Mouse (Mus musculus) hindbrain, embryonic 14.5 days (tissue): ENCODE measurements around the gene Chic2. TPM values are rescaled to one million over a fixed set of nuclear protein-coding genes. Genes with fewer than 3 reads are reported as not detected.
A peak's percentile ranks its signal among the peaks of the same experiment; 100 is the strongest.

Source experiments
- ATAC-seq: fragments of 200-750 bp; cut with Nextera tagmentation; 2 replicates; pipeline ENCODE4 v1.8.0; 2017; ENCODE audit warnings: moderate number of reproducible peaks, mild to moderate bottlenecking, moderate TSS enrichment, moderate library complexity; ENCODE audit not compliant: low FRiP score
- DNase-seq: peaks from one replicate; pipeline ENCODE4 v3.0.0-alpha.2; 2015; ENCODE audit warnings: low spot score
- H3K27ac ChIP-seq: fragments of 300-500 bp; sonication (generic); 2 replicates; pipeline ENCODE4 v1.5.1; 2014; ENCODE audit warnings: mild to moderate bottlenecking, moderate library complexity
- H3K27me3 ChIP-seq: fragments of 300-500 bp; sonication (generic); 2 replicates; pipeline ENCODE4 v1.6.1; 2014; ENCODE audit warnings: mild to moderate bottlenecking, low read length, mixed read lengths; ENCODE audit not compliant: control insufficient read depth, insufficient read depth
- H3K36me3 ChIP-seq: fragments of 300-500 bp; sonication (generic); replicated peaks from 2 replicates; pipeline ENCODE4 v1.6.1; 2014; ENCODE audit not compliant: control insufficient read depth, insufficient read depth
- H3K4me1 ChIP-seq: fragments of 300-500 bp; sonication (generic); replicated peaks from 2 replicates; pipeline ENCODE4 v1.6.1; 2014; ENCODE audit warnings: antibody characterized with exemption, low read length, mixed read lengths; ENCODE audit not compliant: control insufficient read depth, insufficient read depth
- H3K4me2 ChIP-seq: fragments of 300-500 bp; sonication (generic); replicated peaks from 2 replicates; pipeline ENCODE4 v1.6.1; 2014; ENCODE audit warnings: mild to moderate bottlenecking, moderate library complexity
- H3K4me3 ChIP-seq: fragments of 300-500 bp; sonication (generic); replicated peaks from 2 replicates; pipeline ENCODE4 v1.5.1; 2014; ENCODE audit warnings: mild to moderate bottlenecking, low read length
- H3K9ac ChIP-seq: fragments of 300-500 bp; sonication (generic); 2 replicates; pipeline ENCODE4 v1.6.1; 2014
- H3K9me3 ChIP-seq: fragments of 300-500 bp; sonication (generic); 2 replicates; pipeline ENCODE4 v1.6.1; 2016; ENCODE audit warnings: low read length; ENCODE audit not compliant: control insufficient read depth
- WGBS: fragments of 180-500 bp; shearing (Covaris S2); extraction: QIAGEN DNeasy Blood & Tissue Kit; methylation state at CpG from one replicate; pipeline ENCODE4 v1.1.7; 2014; 5-methylcytosine and 5-hydroxymethylcytosine counted together
- polyA plus RNA-seq: library from polyadenylated mRNA; unstranded; fragments of >200 nt; fragmentation: Nextera tagmentation; extraction: Ambion mirVana; gene quantifications from 2 replicates; pipeline ENCODE4 v1.2.1, GENCODE M21; 2014

Chic2 gene
- polyA plus RNA-seq, 1 experiment from 2014 or later = 47.4 TPM

DNA sequence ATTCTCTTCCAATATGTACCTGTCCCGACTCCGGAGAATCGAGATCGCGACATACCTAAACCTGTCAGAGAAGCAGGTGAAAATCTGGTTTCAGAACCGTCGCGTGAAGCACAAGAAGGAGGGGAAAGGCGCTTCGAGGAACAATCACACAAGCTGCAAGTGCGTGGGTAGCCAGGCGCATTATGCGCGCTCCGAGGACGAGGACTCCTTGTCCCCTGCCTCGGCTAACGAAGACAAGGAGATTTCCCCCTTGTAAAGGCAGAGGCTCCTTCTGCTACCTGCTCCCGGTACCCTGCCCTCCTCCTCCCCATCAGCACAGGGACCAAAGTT, 32.4 kb upstream of the Chic2 start:
- ATAC-seq = no peak

DNA sequence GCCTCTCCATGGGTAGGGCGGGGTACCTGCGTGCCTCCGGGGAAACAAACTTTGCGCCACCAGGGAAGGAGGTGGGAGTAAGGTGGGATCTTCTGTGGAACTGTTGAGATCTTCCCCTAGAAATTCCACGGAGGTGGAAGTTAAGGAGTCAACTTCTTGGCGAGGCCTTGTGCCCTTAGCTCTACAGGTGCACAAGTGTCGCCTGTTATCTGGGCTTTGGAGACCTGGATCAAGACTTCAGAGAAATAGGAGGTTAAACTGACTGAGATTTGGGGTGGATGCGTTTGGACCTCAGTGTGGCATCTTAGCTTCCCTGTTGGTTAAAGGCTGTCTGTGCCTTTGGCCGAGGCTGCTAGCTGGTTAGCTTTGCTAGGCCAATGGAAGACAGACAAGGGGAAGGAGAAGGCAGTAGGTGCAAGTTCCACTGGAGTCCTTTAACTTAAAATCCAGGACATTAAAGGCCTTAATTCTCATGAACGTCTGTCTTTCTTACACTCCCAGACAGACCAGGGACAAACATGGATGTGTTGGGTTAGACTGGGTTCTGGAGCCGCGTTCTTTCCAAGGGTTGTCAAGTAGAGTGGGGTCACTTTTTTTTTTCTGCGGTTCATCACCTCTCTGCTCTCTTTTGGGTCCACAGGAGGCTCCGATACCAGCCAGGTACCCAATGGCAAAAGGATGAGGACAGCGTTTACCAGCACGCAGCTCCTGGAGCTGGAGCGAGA, 31.9 kb upstream of the Chic2 start:
- 1% methylated on average over 17 of the region's 17 CpGs for WGBS
- Histone ChIP-seq H3K9me3 (no peaks in the 10 kb centered on the region), H3K9ac (no peak overlapping the region), H3K4me2 (peak overlapping the region; percentile 55), H3K4me1 (peaks cover 8% of the 10 kb centered on the region), H3K4me3 (peak overlapping the region; percentile 30), H3K36me3 (no peaks in the 10 kb centered on the region), H3K27me3 (peaks cover 99% of the 10 kb centered on the region), H3K27ac (no peak overlapping the region)
- ATAC-seq (no peak), DNase-seq (no peak)

More for the DNA sequence above, 32.4 kb upstream of the Chic2 start:
- WGBS = under 1% methylated on average over 19 of the region's 19 CpGs
- H3K9ac ChIP-seq = no peak overlapping the region
- peaks cover 99% of the 10 kb centered on the region for H3K27me3 ChIP-seq
- DNase-seq = no peak
- H3K9me3 ChIP-seq = no peaks in the 10 kb centered on the region
- H3K4me2 ChIP-seq = no peak overlapping the region; the same call in 1 of the 2 replicates
- H3K27ac ChIP-seq = no peak overlapping the region
- H3K36me3 ChIP-seq = no peaks in the 10 kb centered on the region
- H3K4me3 ChIP-seq = no peak overlapping the region
- peaks cover 8% of the 10 kb centered on the region for H3K4me1 ChIP-seq

DNA sequence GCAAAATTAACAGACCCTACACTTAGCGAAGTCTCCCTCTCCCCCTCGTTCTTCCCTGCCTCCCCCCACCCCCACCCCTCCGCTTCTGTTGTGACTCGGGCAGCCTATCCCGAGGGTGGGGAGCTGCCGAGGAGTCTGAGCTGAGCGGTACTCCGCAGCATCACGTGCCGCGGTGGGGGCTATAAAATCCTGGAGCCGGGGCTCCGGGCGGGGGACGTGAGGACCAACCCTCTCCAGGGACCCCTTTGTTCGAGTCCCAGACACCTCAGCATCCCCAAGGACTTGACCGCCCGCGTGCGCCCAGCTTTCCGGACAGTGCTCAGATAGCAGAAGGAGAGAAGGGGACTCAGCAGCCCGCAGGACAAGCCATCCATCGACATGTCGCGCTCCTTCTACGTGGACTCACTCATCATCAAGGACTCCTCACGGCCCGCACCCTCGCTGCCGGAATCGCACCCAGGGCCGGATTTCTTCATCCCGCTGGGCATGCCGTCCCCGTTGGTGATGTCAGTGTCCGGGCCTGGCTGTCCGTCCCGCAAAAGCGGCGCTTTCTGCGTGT, 30.9 kb upstream of the Chic2 start, which contains the start of gene Gsx2:
Gene Gsx2 (plus strand): TSS at position 219 of the 559 bp plus-strand sequence.
- DNase-seq = no peak
- H3K4me1 ChIP-seq = peaks cover 11% of the 10 kb centered on the region
- H3K27ac ChIP-seq = no peak within 1 kb of the TSS

DNA sequence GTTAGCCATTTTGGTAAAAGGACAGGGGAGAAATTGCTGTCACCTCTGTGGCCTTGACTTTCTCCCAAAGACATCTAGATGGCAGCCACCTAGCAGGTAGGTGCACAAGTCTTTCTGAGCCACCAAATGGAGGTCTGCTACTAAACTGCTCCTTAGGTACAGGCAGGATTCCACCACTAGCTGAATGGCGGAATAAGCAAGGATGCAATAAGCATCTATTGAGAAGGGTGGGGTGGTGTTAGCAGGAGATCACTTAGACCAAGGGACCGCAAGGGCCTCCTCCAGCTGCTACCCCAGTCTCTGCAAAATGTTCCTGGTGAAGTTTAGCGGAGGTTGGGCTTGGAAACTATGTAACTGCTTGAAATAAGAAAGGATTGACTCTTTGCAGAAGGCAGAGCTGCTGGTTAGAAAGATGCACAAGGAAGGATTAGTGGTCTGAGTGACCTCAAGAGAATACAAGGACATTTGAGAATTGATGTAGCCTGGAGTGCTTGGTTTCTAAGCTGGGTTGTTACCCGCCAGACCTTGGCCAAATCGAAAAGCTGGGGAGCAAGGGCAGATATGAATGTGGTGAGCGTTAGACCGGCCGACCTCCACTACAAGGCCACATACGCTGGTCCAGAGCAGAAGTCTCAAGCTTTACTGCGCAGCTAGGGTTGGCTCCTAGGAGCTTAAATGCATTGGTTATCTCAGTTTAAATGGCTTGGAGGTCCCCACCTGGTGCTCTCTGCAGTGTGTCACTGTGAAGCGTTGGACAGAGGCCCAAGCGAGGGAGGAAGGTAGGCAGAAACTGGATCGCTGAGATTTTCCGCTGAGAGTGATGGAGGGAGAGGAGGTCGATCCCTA, 30.2 kb upstream of the Chic2 start:
- peaks cover 99% of the 10 kb centered on the region for H3K27me3 ChIP-seq
- H3K9ac ChIP-seq = no peak overlapping the region
- no peak overlapping the region for H3K27ac ChIP-seq
- no peaks in the 10 kb centered on the region for H3K9me3 ChIP-seq
- no peaks in the 10 kb centered on the region for H3K36me3 ChIP-seq
- DNase-seq = no peak
- WGBS = 8% methylated on average over 15 of the region's 15 CpGs
- H3K4me1 ChIP-seq = peaks cover 11% of the 10 kb centered on the region
- ATAC-seq = no peak
- peak overlapping the region; percentile 30; the same call in 1 of the 2 replicates for H3K4me3 ChIP-seq
- H3K4me2 ChIP-seq = peak overlapping the region; percentile 55

More for the DNA sequence above, 30.9 kb upstream of the Chic2 start, which contains the start of gene Gsx2:
- H3K27me3 ChIP-seq = peaks cover 99% of the 10 kb centered on the region
- ATAC-seq = 0 out of 2 replicates have a peak, but pooled peaks have one; percentile 28
- 0% methylated on average over 41 of the region's 41 CpGs for WGBS
- peak within 1 kb of the TSS; percentile 55 for H3K4me2 ChIP-seq
- peak within 1 kb of the TSS; percentile 30 for H3K4me3 ChIP-seq
- no peaks in the 10 kb centered on the region for H3K9me3 ChIP-seq
- H3K36me3 ChIP-seq = no peaks in the 10 kb centered on the region
- H3K9ac ChIP-seq = peak within 1 kb of the TSS; percentile 21; the same call in 1 of the 2 replicates

DNA sequence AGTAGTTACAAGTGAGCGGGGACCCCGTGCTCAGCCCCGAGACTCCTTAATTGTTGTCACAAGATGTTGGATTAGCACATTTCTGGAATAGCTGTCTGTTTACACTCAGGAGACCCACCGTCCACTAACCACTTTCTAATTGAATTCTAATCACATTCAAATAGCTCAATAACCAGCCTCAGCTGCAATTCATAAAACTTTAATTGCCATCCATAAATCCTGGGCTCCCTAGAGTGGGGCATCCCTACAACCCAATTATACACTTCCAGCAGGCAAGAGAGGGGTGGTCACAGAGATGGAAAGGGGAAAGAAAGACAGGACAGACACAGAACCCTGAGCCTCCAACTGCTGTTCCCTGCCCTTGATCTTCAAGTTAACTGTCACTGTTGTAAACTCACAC, 29.6 kb upstream of the Chic2 start:
- Histone ChIP-seq H3K9ac (no peak overlapping the region), H3K27ac (no peak overlapping the region), H3K27me3 (peaks cover 99% of the 10 kb centered on the region), H3K36me3 (no peaks in the 10 kb centered on the region), H3K4me2 (no peak overlapping the region), H3K4me1 (peaks cover 11% of the 10 kb centered on the region), H3K9me3 (no peaks in the 10 kb centered on the region), H3K4me3 (no peak overlapping the region)
- WGBS = 6% methylated on average over 4 of the region's 4 CpGs
- ATAC-seq (0 out of 2 replicates have a peak, but pooled peaks have one; percentile 51), DNase-seq (no peak)

DNA sequence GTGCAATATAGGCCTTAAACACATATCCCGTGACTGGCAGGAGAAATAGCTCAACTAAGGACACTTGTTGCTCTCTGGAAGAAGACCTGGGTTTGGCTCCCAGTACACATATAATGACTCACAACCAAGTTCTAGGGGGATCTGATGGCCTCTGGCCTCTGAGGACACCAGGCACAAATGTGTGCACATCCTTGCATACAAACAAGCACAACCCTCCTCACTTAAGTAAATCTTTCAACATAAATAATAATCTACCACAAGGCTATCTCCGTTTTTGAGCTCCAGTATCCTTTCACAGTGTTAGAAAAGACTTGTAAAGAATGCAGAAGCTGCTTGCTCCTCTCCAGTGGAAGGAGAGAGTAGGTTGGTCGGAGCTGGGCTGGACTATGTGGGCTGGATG, 29.1 kb upstream of the Chic2 start:
- no peaks in the 10 kb centered on the region for H3K9me3 ChIP-seq
- H3K4me2 ChIP-seq = no peak overlapping the region
- H3K9ac ChIP-seq = no peak overlapping the region
- no peaks in the 10 kb centered on the region for H3K36me3 ChIP-seq
- H3K4me1 ChIP-seq = peaks cover 11% of the 10 kb centered on the region
- peaks cover 99% of the 10 kb centered on the region for H3K27me3 ChIP-seq
- H3K4me3 ChIP-seq = no peak overlapping the region
- 13% methylated on average over 3 of the region's 3 CpGs for WGBS
- ATAC-seq (0 out of 2 replicates have a peak, but pooled peaks have one; percentile 7), DNase-seq (no peak)
- no peak overlapping the region for H3K27ac ChIP-seq

DNA sequence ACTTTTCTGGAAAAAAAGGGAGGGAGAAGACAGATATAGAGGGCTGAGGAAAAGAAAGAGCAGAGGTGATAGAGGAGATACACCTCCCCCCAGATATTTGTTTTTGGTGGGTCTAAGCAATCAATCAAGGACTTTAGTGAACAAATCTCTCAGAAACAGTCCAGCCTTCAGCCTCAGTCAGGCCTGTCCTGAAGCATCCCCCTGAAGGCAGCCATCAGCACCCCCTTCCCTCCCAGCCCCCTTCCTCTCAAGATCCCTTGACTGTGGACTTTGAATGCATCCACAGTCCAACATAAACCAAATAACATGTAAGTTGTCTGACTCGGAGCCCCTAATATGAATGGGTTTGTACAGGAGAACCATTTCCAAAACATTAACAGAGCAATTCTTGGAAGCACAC, 28.6 kb upstream of the Chic2 start:
- no peaks in the 10 kb centered on the region for H3K9me3 ChIP-seq
- H3K4me3 ChIP-seq = no peak overlapping the region
- no peaks in the 10 kb centered on the region for H3K36me3 ChIP-seq
- ATAC-seq = no peak
- no peak overlapping the region for H3K27ac ChIP-seq
- peaks cover 99% of the 10 kb centered on the region for H3K27me3 ChIP-seq
- 16% methylated on average over 1 of the region's 1 CpGs for WGBS
- no peak for DNase-seq
- no peak overlapping the region for H3K4me2 ChIP-seq
- H3K4me1 ChIP-seq = peaks cover 11% of the 10 kb centered on the region
- H3K9ac ChIP-seq = no peak overlapping the region

DNA sequence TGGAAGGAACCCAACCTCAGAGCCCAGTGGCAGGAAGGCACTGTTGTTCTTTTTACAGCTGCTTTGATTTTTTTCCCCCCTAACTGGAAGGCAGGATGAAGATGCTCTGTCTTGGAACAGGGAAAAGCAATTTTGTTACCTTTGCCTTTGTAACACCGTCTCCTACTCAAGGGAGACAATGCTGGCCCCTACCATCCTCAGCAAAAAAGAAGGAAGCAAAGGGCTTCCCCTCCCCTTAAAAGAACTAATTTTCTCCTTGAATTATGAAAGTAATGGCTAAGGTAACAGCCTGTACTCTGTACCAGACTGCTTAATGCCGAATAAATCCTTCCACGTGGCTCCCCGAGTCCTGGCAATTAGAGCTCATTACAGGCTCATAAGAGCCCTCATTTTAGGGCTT, 28.0 kb upstream of the Chic2 start:
- Histone ChIP-seq H3K4me2 (no peak overlapping the region), H3K27ac (no peak overlapping the region), H3K9ac (no peak overlapping the region), H3K4me3 (no peak overlapping the region), H3K36me3 (no peaks in the 10 kb centered on the region), H3K9me3 (no peaks in the 10 kb centered on the region), H3K27me3 (peaks cover 100% of the 10 kb centered on the region), H3K4me1 (peaks cover 11% of the 10 kb centered on the region)
- DNase-seq = no peak
- no peak for ATAC-seq
- WGBS = 3% methylated on average over 4 of the region's 4 CpGs

DNA sequence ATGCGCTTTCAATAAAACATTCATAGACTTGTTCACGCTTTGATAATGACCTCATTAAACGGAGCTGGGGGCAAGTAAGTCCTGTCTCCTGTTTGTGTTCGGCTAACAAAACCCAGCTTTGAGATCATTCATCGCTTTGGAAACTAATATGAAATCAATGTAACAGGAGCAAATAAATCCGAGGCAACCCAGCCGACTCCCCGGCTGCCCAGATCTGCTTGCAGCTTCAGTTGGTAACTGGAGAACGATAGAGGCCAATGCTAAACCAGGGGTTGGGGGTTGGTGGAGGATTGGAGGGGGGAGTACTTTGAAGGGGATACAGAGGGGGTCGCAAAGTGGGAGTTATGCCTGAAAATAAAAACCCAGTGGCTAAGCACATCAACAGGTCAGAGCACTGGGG, 27.4 kb upstream of the Chic2 start:
- ATAC-seq (no peak), DNase-seq (no peak)
- no peaks in the 10 kb centered on the region for H3K9me3 ChIP-seq
- H3K9ac ChIP-seq = no peak overlapping the region
- peaks cover 99% of the 10 kb centered on the region for H3K27me3 ChIP-seq
- peaks cover 13% of the 10 kb centered on the region for H3K4me1 ChIP-seq
- no peak overlapping the region for H3K4me2 ChIP-seq
- H3K27ac ChIP-seq = no peak overlapping the region
- H3K36me3 ChIP-seq = no peaks in the 10 kb centered on the region
- H3K4me3 ChIP-seq = no peak overlapping the region
- WGBS = 1% methylated on average over 10 of the region's 10 CpGs
